Mouse (Mus musculus) thymus, adult 18-20 months (tissue): ENCODE measurements at regions not wholly inside any gene's neighbourhood (a gene's known extent, or its start where the extent isn't known, plus 50 kb on each side); places are given as distances from the start of the nearest gene placed in this dataset.

Experiments
- DNase-seq, 2 experiments: peaks; one replicate each; pipeline ENCODE4 v3.0.0; 2022; ENCODE audit warnings: mixed read lengths in 2 of 2

DNA sequence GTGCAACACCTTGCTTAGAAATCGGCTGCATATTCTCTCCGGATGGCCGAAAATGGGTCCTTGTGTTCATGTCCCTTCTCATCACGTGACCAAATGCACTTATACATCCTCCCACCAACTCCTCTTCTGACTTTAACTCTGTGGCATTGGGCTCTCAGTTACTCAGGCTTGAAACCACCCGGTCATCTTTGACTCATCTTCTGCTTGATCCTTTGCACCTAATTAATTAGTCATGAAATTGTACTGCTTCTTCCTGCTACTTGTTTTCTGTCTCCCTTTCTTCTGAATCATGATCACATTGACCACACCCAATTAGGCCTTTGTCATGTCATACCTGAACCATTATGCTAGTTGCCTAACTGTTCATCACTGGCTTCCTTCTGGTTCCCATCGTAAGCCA, 208.4 kb upstream of the Fam241a start:
- DNase-seq, result no peak

DNA sequence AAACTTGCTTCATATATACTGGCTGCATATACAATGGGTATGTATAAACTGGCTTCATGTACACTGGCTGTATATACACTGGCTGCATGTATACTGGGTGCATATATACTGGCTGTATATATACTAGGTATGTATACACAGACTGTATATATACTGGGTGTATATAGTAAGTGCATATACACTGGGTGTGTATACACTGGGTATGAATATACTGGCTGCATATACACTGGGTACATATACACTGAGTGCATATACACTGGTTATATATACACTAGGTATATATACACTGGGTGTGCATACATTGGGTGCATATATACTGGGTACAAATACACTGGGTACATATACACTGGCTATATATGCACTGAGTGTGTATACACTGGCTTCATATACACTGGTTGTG, 196.9 kb upstream of the Fam241a start:
- no peak for DNase-seq

DNA sequence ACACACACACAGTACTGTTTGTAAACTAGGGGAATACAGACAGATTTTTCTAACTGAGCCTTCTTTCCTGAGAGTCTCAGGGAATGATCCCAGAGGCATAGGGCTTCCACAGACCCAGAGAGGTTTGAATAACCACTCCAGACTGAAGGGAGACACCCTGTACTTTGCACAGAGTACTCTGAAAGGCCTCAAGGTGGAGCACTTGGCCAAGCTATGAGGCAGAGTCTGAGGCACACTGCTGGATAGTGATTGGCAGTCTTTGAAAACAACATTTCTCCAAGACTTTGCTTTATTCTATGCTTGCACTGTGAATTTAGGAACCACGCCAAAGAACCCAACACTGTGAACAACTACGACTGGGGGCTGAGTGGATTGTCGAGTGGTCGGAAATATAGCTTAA, 192.1 kb upstream of the Fam241a start:
- no peak for DNase-seq

DNA sequence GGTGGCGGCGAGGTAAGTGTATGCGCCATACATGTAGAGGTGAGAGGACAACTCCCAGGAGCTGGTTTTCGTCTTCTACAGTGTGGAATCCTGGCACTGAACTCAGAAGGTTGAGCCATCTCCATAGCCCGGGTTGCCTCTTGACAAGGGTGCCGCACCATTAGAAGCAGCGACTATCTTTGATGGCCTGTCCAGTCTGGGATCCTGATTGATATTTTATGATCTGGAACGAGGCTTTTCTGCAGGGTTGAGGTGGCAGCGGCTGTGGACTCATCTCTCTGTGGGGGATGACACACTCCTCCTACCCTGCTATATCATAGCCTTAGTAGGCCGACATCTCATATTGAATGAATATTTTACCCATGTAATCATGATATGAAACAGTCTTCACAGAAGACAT, 191.0 kb upstream of the Fam241a start:
- DNase-seq, result no peak

DNA sequence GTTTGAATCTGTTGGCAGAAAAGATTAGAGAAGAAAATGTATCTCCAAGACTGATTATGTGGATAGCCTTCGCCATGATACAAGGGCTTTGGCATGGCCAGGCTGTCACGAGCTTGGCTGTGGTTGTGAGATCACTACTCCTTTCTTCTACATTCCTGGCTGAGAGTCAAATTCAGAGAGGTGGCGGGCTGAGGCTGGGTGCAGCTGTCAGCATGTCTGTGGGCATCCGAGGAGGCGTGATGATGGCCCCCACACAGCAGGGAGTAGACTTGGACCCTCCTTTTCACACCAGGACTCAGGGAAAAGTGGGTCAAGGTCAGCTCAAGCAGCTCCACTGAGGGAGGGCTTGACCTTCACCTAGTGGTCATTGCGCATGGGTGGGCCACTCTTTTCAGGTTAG, 186.3 kb upstream of the Fam241a start:
- DNase-seq, result no peak

DNA sequence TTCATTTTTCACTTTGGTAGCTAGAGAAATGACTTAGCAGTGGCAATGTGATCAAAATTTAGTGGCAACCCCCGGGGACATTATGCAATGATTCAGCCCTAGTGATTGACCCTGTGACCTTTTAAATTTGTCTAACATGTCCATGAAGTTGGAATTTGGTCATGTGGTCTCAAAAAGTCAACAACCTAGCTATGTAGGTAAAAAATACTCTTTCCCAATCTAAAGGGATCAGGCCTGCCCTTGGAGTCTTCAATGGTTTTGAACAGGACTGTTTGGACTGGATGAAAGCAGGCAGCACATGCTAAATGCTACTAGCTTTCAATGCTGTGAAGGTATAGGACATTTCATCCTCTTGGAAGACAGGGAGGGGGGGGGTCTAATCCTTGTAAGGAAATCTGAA, 185.3 kb upstream of the Fam241a start:
- no peak for DNase-seq

DNA sequence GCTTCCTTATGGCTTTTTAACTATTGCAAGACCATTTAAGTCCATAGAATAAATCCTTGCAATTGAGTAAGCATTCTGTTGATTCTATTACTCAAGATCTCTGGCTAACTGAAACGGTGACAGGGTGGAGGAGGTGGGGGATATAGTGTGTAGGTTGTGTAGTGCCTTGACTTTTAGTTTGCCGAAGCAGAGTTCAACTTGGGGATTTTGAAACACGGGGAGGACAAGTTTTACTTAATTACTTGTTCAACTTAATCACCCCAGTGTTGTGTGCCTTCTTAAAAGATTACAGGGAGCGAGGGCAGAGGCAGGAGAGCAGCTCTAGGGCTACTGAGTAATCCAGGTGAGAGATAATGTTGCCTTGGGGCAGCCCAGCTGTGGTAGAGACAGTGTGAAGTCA, 171.7 kb upstream of the Fam241a start:
- DNase-seq, result no peak

DNA sequence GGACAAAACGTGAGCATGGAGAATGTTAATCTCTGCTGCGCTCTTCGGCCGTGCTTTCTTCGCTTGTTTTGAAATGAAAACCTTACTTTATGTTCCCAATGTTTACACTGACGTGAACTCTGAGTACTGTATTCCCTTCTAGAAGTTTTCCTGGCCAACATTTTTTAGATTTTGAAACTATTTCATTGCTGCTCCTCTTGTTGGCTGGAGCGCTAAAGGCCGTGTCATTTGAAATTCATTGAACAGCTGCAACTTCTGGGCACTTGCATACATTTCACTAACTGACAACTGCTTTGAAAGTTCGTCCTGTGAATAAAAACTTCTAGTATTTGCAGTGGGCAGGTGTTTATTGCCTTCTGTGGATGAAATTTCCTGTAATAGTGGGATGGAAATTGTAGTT, 157.9 kb upstream of the Fam241a start:
- no peak for DNase-seq

DNA sequence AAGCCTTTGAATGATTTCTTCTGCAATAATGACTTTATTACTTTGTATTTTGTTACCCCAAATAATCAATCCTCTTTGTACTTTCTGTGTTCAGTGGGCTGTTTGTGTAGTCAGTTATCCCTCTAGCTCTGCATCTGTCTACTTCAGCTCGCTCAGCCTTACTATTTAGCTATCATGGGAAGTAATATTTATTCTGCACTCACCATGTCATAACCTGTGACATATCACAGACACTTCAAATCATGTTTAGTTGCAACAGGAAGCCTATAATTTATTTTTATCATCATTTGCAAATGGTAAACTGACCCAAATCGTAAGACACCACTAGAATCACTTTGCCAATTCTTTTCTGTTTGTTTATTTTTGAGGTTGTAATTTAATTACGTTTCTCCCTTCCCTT, 147.6 kb upstream of the Fam241a start:
- no peak for DNase-seq

DNA sequence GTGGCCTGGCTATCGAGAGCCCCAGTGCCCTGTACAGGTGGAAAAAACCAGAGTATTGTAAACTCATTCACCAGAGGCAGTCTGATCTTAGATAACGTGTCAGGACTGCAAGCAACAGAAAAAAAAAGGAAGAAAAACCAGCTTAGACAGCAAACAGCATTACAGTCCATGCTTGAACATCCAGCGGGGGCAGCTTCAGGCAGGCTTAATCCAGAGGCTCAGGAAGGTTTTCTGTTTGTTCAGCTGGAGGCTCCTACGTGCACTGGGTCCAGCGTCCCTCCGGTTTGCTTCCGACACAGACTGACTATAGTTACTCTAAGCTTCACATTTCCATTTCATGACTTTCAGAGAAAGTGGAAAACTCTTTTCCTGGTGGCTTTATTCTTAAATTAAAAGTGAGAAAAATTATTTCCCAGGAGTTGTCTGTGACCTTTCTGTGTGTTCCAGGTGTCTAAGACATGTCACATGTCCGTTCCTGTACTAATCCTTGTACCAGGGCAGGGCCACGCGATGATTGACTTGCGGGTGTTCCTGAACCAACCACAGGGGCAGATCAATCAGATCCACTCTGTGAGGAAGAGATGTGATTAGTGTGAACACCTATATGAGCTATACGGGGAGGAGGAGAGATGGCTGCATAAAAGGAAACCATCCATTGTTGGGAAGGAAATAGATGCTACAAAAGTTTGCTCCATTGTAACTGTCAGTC, 144.4 kb upstream of the Fam241a start:
- no peak for DNase-seq

DNA sequence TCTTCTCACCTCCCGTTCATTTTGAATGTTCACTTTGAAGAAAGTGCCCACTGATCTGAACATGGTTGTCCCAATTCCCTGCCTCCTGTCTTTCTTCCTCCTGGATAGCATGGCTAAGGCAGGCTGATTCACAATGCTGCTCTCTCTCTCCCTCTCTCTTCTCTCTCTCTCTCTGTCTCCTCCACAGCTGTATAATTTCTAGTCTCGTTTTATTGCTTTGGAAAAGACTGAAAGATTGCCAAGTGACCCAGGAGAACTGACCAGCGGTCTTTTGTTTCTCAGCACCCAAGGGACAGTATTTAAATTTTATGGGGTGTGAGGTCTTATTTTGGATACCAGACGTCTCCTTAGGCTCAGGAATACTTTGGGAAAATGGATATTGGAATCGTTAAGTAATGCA, 143.1 kb upstream of the Fam241a start:
- no peak for DNase-seq

DNA sequence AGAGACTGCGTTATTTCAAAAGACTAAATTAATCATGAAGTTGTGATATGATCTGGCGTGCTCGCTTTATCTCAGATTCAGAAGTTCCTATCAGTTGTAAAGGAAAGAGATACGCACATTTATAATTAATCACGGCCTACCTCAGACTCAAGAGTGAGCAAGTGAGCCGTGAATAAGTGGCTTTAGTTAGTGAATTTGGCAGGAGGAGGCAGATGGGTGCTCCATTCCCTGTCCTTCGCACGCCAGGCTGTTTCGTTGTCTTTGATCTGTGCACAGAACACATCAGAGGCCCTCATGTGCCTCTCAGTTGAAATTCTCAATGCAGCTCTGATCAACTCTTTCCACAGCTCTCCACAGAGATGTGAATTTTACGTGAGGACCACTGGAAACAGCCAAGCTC, 140.4 kb upstream of the Fam241a start:
- no peak for DNase-seq

DNA sequence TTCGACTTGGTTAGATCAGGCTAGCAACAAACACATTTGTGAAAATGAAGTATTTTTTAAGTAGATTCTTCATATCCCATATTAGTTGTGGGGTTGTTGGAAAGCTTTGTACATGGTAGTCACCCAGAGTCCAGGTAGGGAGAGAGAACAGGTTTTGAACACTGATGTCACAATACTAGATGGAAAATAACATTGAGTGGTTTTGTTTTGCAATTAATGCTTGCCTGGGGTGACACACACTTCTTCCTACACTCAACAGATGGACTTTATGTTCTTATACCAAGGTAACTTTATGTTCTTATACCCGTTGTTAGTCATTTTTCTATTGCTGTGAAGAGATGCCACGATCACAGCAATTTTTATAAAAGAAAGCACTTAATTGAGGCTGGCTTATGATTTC, 134.2 kb upstream of the Fam241a start:
- DNase-seq, result no peak

DNA sequence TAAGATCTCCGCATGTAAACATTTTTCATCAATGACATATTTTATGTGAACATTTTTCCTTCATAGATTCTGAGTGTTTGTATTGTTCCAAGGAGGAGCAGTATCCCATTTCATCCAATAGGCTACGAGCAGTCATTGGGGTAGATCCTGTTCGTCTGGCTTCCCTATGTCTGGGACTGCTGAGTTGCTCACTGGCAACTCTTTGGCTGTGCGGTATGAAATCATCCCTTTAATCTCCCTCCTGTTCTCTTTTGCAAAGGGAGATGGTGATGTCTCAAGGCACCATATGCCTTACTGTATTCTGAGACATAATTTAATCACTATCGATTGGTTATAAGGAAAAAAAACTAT, 133.4 kb upstream of the Fam241a start:
- DNase-seq, result no peak

DNA sequence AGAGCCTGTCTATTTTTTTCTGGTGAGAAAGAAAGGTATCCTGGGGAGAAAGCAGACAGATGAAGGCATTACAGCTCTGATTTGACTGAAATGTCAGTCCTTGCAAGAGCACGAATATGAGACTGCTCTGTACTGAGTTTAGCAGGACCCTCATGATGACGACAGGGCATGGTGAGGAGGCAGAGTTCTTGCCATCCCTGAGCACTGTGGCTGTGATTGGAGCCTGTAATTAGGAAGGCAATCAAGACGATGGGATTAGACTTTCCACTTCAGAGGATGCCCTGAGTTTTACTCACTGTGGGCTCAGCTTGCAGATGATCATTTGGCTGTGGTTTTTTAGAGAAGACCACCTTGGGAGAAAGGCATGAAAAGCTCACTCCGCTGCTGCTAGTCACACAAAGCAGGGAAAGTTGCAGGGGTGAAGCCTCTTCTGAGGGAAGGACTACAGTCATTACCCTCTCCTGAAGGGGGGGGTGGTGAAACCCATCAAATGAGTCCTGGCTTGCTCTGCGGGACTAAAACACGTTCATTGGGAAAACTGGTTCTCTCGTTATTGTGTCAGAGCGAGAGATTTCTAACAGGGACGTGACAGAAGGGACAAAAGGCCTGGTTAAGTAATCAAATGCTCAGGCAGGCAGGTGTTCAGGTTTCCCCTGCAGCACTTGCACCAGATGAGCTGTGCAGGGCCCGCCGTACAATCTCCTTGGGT, 132.9 kb upstream of the Fam241a start:
- no peak for DNase-seq

DNA sequence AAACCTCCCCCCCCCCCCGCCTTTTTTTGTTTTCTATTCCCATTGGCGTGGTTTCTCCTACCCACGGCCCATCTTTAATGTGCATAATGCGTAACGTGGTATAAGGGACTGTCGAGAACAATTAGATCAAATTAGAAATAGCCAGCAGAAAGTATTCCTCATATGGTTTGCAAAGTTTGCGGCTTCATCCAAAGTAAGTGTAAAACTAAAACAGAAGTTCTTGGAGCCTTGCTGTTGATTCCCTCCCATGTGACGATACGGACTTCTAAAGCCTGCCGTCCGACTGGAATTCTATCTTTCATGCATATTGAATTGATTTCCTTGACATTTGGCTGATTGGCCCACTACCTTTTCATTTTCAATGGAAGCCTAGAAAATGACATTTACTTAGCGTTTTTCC, 128.7 kb upstream of the Fam241a start:
- DNase-seq, result no peak

DNA sequence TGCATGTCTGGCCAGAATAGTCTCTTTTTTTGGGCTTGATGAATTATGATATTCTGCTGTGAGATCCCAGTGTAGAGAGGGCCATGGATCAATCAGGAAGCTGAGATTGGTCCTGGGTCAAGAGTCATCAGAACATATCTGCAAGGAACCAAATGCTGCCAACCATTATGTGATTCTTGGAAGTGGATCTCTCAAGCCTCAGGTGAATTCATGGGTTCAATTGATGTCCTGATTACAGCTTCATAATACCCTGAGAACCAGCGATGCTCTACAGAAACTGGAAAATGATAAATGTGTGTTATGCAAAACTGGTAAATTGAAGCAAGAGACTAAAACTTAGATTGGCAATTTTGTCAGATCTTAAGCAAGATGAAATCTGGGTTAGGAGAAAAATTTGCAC, 118.8 kb upstream of the Fam241a start:
- no peak for DNase-seq

DNA sequence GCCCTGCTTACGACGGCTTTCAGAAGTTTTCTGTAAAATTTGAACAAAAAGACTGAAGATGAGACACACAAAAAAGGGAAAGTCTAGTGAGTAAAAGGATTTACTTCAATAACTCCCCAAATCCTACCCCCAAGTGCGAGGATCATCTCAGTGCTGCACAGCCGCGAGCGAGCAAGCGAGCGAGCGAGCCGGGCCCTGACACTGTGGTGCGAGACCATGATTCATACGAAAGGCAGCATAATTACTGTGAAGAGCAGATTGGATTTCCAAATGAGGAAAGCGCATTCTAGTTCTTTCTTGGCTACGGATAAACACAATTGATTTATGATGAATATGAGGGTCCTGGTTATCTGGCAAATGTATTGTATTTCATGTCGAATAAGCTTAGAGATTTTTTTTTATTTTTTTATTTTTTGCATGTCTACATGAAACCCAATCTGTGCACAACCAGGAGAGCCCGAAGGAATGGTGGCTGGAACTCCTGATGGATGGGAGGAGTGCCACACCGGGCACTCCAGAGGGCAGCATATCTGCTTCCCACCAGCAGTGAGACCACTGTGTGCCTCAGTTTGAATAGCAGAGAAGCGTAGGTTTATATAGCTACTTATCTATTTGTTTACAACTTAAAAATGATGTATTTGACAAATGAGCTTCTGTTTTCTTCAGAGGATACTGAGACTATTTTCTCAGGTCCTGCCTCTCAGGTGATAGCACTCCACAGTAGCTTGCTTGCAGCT, 106.9 kb upstream of the Fam241a start:
- DNase-seq, result no peak

DNA sequence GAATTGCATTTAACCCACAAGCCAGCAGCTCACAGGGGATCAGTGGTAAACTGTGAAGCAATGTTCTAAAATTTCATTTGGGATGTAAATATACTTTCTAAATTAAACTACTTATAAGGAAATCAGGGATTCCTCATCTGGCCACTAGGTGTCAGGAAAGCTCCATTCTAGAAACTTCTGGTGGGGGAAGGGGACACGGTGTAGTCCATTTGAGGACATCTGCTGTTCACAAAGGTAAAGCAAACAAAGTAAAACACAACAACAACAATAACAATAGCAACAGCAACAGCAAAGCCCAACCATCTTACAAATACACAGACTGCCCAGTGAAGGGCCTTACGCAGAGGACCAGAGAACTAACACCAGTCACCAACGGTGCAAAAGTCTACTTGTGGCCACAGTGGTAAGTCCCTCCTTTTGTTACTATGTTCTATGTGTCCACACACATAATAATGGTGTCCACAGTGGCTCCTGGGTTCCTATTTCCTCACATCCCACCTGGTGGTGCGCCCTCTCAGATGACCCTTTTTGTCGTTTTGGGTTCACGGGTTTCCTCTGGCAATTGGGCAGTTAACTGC, 105.9 kb upstream of the Fam241a start:
- no peak for DNase-seq

DNA sequence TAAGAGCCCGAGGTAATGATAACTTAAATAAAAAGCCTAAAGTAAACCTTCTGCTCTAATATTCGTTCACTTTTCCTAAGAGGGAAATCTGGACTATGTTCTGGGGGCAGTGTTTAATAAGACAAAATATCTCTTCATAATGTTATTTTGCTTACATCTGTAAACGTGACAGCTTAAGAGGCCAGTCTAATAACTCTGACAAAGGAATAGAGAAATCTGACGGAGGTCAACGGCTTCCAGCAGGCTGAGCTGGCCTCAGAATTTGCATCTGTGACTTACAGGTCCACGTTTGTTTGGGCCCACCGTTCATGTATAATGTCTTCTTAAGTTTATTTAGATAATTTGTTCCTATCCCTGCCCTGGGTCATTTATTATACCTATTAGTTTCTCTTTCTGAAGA, 99.6 kb upstream of the Fam241a start:
- DNase-seq, result no peak

DNA sequence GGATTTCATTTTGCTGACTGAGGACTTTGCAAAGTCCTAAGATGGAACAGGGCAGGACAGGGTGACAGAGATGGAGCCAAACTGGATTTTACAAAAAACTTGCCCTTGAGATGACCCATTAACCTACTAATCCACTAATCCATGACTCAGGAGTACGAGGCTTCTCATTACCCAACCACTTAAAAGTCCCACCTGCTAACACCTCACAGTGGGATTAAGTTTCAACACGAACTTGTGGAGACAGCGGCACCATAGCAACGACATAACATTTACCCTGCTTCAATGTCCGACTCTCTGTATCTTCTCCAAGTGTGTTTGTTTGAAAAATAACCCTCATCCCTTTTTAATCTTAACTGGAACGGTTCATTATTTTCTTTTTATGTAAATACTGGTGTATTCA, 91.5 kb upstream of the Fam241a start:
- DNase-seq, result no peak

DNA sequence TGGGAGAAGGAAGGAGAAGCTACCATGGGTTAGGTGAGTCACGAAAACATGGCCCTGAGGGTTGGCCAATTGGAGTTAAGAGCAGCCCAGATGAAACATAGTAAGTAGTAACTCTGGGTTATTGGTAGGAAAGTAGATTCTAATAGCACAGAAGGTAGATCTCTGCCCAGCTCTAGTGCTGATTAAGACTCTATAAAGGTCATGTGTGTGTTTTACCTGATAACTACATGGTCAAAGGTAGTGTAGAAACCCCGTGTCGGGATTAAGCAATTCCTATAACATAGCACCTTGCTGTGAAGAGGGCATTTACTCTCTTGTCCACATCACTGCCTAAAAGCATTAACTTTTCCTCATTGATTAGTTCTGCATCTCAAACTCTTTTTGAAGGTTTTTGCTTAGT, 89.0 kb upstream of the Fam241a start:
- no peak for DNase-seq

DNA sequence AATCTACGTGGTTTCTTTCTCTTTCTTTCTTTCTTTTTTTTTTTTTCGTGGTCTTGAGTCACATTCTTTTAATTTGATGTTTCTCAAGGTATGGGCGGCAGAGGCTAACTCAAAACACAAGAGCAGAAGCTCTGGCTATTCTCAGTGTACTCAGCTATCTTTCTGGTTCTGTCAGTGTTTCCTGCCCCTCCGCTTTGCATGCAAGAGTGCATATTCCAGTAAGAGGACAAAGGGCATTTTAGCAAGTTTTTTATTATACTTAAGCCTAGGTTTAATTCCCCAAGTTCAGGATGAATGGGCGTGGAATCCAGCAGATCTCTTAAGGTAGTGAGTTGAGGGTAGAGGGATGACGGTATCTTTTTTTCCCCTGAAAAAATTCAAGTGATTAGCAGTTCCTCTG, 81.1 kb upstream of the Fam241a start:
- no peak for DNase-seq

DNA sequence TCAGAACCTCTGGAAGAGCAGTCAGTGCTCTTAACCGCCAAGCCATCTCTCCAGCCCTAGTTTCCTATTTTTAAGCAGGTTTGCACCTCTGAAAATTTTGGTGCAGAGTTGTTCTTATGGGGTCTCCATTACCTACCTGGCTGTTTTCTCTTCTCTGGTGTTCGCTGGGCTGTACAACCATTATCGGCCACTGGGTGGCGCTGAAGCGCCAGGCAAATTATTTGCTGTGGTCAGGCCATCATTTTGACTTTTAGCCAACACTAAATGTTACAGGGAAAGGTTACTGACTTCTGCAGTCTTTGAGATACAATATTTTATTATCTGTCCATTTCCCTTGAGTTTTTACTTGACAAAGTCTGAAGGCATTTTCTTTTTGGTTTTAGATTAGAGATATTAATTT, 74.8 kb upstream of the Fam241a start:
- DNase-seq, result peak; percentile 6
